Mouse (Mus musculus) left cerebral cortex, postnatal 36 days (tissue): ENCODE measurements around the gene Alpk1. TPM values are rescaled to one million over a fixed set of nuclear protein-coding genes. Genes with fewer than 3 reads are reported as not detected.
A peak's percentile ranks its signal among the peaks of the same experiment; 100 is the strongest.
"Not testable (repeated sequence)": the region's sequence is repeated elsewhere in the genome, so short reads cannot be mapped to it uniquely, and the experiment has no call there.

Experiments used
- DNase-seq, 2 experiments: peaks; one replicate each; pipeline ENCODE4 v3.0.0; 2021 to 2022; ENCODE audit warnings: low spot score in 2 of 2, mixed read lengths in 1 of 2
- intact Hi-C: fragments of 180-260 bp; cut with DNase I; formaldehyde crosslinking; loops from one replicate; pipeline ENCODE4 v1.15.1; 2025
- total RNA-seq, 2 experiments: library from RNA; stranded (reverse); gene quantifications; 2 replicates each; pipeline ENCODE4 v1.2.3; 2021

Gene Alpk1
- total RNA-seq, 2 experiments from 2014 or later: 3.0 to 4.6 TPM

DNA sequence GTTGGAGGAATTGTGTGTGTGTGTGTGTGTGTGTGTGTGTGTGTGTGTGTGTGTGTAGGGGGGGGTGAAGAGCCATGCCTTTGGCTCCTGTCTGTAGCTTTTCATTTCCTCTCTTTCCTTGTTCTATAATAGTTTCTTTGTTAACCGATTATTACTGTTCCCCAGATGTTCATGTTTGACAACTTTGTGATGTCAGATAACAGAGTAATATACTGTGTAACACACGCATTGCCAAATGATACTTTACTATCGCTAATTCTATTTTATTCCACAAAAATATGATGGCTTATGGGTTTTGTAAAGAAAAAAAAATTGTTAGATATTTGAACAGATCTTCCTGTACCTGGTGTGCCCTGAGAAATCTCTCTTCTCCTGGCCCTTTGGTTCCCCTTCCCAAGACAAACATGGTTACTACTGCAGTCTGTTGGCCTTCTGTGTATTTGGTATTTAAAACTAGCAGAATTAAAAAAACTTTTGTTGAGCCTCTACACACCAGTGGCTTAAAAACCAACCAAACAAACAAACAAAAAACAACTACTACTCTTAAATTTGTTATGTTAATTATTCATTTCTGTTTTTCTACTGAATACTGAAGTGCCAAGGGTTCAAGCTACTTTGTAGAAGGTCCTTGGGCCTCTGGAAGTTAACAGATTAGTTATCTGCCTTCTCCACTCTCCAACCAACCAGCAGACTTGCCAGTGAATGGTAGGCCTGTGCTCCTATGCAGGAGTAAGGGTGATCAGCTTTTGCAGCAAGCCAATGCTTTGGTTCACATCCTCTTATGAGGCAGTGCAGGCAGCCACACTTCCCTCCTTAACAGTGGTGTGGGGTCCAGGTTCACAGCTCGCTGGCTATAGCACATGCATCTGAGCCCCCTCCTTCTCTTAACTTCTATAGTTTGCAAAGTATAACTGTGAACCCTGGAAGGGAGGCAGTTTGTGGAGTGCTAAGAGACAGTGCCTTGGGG, 11.6 kb upstream of the Alpk1 start:
- intact Hi-C loops: no loop called here

DNA sequence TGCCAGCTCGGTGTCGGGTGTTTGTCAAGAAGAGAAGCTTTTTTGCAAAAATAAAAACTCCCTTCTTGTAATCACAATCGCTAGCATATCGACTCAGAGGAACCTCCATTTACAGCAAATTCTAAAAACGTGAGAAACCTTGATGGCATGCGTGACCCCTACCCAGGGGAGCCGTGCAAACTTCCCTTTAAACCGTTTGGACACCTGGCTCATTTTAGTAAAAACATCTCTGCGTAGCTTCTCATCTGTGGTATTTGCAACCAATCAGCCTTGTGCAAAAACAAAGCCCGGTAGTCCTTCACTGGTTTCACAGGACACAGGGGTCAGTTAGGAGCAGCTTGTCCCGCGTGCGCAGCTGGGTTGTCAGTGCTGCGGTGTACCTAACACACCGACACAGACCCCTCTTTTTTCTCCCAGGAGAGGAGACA, 10.7 kb upstream of the Alpk1 start:
- intact Hi-C loops: no loop called here
- DNase-seq: no peak

More for the DNA sequence above, 11.6 kb upstream of the Alpk1 start:
- no peak for DNase-seq

DNA sequence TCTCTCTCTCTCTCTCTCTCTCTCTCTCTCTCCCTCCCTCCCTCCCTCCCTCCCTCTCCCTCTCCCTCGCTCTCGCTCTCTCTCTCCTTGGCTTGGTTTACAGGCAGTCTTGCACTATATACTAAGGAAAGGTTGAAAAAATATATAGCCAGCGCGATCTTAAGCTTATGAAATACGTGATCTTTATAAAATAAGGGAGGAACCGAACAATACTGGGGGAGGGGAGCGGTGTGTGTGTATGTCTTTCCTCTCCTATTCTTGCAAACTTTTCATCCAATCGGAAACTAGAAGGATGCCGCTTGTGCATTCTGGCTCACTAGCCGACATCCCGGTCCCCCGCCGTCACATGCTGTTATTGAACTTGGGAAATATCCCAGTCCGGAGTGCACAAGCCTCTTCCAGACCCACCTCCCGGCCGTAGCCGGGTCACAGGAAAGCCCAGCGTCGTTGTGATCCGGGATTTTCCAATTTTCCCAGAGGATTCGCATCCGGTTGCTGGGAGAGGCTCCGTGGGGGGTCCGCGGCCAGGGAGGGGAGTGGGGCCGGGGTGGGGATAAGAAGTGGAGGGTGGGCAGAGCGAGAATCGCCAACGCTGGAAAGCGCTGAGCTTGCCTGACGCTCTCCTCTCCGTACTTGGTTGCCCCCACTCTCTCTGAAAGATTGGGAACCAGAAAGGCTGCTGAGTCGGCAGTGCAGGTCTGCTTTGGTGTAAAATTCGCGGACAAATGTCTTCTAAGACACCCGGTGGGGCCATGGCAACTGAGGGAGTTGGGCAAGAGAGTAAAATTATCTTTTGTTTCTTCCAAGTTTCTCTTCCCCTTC, 10.1 kb upstream of the Alpk1 start:
- intact Hi-C loops: no loop called here
- DNase-seq: peak in 1 of 2 experiments; percentile 24

DNA sequence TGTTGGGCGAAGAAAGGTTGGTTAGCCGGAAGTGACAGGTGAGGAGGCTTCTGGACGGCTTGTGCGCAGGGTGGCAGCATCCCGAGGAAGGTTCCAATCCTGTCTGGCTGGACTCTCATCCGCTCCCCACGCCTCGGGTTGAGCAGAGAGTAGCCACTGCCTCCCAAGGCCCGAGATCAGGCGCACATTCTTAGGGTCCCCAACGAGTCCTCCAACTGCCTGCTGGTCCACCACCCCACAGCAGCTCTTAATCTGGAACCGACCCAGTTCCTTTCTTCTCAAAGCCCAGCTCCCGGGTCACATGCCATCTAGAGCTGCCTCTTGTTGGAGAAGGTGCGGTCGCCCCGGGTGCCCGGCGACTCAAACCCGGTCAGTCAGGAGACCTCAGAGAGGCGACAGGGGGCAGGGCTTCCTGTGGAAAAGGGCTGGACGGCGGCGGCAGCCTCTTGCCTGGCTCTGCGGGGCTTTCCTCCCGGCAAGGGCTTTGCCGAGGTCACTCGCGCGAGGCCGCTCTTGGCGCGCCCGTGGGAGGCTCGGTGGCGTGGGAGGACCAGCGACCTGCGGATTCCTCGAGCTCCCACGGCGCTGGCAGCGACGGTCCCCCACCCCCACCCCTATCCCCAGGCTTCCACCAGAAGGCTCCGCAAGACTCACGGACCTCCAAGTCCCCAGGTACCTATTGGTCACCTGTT, 9.3 kb upstream of the Alpk1 start, which contains the start of gene Tifa:
Gene Tifa (plus strand): TSS at position 306 of the 692 bp plus-strand sequence.
- DNase-seq: peak; percentile 43 to 50
- intact Hi-C loops: no loop called here

DNA sequence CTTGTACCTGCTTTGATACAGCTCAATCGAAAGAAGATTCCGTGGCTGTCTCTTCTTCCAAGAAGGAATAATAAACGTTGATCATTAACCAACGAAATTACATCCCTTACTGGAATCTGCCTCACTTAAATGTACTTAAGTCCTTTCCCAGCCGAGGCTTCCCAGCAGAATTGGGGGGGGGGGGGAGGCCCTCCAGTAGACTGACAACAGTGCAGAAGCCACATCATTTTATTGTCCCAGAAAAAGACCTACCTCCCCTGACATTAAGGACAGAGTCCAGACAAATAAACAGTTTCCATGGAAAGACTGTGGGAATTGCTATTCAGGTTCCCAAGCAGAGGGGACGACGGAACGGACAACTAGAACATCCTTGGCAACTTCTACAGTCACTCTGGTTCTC, 8.6 kb upstream of the Alpk1 start:
- intact Hi-C loops: no loop called here
- no peak for DNase-seq

DNA sequence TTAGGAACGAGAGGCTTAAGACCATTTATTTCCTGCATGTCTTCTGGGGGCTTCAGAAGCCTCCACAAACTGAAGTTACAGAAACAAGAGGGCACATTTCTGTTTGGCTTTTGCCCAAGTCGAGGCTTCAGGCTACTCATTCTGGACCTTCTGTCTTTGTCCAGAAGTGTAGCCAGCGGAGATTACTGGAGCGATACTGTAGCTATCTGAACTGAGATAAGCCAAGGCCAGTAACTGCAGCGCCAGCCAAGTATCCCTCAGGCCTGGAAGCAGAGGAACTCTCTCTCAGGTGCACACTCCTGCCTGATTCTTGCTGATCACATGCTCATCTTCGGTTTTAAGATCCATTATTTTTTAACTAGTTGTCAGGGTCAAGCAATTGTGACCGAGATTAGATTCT, 7.7 kb upstream of the Alpk1 start:
- no peak for DNase-seq
- intact Hi-C loops: no loop called here

DNA sequence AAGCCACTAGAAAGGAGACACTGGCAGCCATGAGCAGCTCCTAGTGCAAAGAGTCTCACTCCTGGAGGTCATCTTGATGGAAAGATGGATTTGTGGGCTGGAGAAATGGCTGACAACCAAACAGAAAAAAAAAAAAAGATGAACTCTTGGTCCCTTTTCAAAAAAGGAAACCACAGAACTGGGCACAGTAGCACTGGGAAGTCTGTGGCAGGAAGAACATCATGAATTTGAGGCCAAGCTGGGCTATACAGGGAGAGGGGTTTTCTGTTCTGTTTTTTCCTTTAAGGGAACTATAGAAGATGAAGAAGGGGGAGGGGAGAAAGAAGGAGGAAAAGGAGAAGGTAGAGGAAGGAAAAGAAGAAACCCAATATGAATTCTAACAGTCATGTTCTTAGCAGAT, 6.7 kb upstream of the Alpk1 start:
- intact Hi-C loops: no loop called here
- no peak for DNase-seq

DNA sequence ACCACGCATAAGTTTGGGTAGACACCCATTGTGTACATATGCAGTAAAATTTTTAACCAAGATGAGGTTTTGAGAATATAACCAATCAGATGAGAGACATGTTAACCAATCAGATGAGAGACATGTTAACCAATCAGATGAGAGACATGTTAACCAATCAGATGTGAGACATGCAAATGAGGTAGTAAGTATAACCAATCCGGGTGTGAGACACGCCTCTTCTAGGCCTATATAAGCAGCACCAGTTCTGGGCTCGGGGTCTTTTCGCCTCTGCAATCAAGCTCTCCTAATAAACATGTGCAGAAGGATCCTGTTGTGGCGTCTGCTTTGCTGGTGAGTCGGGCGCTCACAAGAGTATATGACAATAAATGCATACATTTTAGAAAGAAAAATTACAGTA, 3.4 kb upstream of the Alpk1 start:
- DNase-seq, intact Hi-C loops: not testable (repeated sequence)

DNA sequence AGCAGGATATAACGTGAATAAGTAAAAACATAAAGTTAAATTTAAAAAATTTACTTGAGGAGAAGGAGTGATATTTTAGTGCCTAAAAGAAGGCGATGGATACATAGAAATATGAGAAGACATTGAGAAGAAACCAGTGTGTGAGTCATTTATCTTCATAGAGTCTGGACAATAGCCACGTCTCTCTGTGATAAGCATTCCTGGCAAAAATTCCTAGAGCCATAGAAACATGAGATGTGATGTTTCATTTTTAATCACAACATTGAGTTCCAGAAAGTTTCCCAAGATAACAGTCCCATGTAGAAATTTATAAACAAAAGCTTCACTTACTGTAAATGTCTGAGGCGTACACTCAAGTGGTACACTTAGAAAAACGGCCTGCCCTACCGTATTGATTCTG, 2.6 kb upstream of the Alpk1 start:
- DNase-seq: no peak

DNA sequence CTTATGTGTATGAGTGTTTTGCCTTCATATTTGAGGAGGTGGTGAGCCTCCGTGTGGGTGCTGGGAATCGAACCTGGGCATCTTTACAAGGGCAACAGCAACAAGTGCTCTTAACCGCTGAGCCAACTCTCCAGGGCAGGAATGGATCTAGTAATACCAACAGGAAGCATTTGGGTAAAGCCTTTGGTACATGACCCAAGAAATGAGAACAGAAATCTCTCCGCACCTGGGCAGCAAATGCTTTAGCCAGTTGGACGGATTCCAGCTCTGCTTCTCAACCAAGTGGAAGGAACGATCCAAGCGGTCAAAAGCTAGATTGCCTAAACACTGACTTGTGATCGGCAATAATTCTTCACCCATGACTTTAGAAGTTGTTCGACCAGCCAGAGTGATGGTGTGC, 594 bp upstream of the Alpk1 start:
- no peak for DNase-seq
- intact Hi-C loops: no loop called here

More for the DNA sequence above, 2.6 kb upstream of the Alpk1 start:
- intact Hi-C loops: no loop called here

DNA sequence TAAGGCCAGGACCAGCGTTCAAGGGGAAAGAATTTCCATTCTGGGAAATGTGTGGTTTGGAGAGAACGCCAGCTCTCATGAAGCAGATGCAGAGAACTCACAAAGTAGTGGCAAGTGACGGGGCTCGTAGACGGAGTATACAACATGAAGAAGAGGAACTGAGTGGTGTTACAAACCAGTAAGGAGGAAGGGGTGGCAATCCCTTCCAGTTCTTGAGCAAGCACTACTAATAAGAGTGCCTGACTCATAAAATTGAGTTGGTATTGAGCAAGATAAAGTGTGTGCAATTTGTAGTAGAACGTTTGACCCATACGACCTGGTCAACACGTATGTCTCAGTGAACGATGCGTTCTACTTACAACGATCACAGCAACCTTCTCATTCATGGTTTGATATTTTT, 11.2 kb downstream of the Alpk1 start:
- no peak for DNase-seq
- intact Hi-C loops: loop anchor here (10.0 kb wide), 1 partner anchor 314 kb away; no protein-coding TSS in a partner anchor

DNA sequence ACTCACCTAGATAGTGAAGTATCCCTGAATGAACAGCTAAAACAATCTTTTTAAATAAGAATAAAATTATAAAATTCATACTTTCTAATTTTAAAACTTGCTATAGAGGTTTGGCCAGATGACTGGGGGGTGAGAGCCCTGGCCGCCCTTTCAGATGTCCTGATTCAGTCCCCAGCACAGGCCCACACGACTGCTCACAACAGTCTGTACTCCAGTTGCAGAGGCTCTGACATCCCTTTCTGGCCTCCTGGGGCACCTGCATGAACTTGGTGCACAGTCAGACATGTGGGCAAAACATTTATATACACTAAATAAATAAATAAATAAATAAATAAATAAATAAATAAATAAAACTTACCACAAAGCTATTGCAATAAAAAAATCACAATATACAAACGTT, 14.4 kb downstream of the Alpk1 start:
- intact Hi-C loops: loop anchor here (10.0 kb wide), 1 partner anchor 311 kb away; no protein-coding TSS in a partner anchor
- no peak for DNase-seq

DNA sequence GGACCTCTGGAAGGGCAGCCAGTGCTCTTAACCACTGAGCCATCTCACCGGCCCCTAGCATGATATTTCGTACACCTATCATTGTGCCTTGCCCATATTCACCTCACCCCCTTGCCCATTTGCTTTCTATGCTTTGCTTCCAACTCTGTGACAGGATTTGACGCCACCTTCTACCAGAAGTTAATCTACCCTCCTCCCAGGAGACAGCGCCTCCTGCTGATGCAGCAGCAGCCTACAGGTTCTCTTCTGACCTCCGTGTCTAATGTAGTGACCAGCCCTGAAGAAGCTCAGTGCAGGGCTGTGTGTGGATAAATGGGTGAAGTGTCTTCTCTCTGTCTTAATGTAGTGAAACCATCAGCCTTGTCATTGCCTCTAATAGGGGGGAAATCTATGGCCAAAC, 15.8 kb downstream of the Alpk1 start:
- no peak for DNase-seq
- intact Hi-C loops: loop anchor here (5.0 to 10.0 kb wide), 3 partner anchors 183 to 310 kb away; no protein-coding TSS in a partner anchor

DNA sequence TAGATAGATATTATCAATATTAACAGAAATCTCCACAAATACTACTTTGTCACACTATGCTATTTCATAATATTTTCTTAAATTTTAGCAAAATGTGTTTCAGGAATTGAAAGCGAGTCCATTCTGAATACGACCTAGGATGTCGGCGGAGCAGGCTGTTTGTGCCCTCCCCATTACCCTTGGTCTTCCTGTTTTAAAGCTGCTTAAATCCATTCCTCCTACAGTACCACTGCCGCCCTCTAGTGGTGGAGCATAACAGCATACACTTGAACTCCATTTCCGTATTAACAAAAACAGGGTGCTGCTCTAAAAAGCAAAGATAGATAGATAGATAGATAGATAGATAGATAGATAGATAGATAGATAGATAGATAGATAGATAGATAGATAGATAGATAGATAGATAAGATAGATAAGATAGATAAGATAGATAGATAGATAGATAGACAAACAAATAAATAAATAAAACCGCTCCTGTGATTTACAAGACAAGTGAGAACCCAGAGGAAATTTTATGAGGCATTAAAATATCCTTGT, 17.2 kb downstream of the Alpk1 start:
- intact Hi-C loops: loop anchor here (5.0 to 10.0 kb wide), 3 partner anchors 184 to 308 kb away; no protein-coding TSS in a partner anchor
- peak; percentile 44 to 47 for DNase-seq

DNA sequence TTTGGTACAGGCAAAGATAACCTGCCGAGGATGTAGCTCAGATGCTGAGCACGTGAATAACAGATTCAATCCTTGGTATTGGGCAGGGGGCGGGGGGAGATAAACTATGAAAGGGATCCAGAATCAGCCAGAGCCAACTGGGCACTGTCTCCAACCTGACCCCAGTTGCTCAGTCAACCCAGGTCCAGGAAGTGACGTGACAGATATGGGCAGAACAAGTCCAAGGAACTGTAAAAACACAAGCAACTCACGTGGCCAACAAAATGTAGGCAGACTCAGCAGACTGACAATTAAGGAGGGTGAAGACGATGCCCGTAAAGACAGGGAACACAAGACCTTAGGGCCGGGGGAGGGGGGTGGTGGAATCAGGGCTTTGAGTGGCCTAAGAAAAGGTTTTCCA, 17.9 kb downstream of the Alpk1 start:
- intact Hi-C loops: loop anchor here (5.0 to 10.0 kb wide), 3 partner anchors 185 to 308 kb away; no protein-coding TSS in a partner anchor

DNA sequence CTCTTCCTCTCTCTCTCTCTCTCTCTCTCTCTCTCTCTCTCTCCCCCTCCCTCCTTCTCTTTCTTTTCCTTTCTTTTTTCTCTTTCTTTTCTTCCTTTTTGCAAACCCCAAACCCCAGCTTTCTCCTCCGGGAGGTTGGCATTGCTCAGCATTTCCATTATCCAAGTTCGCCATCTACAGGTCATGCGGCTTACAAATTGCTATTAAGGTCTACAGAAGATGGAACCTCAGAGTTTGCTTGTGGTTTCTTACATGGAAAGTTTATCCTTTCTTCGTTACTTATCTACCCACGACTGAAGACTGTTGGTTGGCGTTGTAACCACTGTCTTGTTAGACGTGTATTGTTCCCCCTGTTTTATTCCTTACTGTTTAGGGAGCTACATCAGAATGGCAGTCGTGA, 21.1 kb downstream of the Alpk1 start:
- intact Hi-C loops: loop anchor here (2.0 kb wide), 1 partner anchor 134 kb away; no protein-coding TSS in a partner anchor
- DNase-seq: no peak

More for the DNA sequence above, 17.9 kb downstream of the Alpk1 start:
- no peak for DNase-seq

DNA sequence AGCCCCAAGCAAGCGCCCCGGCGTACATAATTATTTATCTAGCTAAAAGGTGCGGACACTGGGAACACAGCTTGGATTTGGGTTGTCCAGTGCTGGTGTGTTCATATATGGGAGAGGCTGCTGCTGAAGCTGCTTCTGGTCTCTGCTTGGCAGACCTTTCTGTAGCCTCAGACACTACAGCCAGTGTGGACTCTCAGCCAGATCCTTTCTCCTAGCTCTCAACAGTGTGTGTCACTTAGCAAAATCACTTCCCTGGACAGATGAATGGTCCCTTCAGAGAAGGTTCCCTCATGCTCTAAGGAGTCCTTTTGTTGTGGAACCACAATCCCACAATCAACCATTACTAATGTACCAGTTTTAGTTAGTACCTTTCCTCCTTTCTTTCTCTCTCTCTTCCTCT, 21.5 kb downstream of the Alpk1 start:
- intact Hi-C loops: loop anchor here (2.0 kb wide), 1 partner anchor 134 kb away; no protein-coding TSS in a partner anchor
- DNase-seq: no peak

DNA sequence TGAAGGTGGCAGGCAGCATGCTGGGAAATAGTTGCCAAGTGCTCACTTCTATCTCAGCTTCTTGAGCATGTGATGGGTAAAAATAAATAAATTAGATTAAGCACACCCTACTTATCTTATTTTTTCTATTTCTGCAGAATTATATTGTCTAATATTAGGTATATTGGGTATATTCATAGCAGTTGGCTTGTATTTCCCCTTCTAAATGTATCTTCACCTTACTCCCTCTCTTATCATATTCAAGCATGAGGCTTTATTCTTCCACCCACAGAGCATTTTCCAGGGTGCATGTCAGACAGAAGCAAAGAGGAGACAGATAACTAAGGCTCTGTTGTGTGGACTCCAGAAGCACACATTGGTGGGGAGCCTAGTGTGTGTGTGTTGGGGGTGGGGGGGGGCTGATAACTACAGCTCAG, 22.4 kb downstream of the Alpk1 start:
- intact Hi-C loops: loop anchor here (2.0 kb wide), 1 partner anchor 133 kb away; no protein-coding TSS in a partner anchor
- no peak for DNase-seq

DNA sequence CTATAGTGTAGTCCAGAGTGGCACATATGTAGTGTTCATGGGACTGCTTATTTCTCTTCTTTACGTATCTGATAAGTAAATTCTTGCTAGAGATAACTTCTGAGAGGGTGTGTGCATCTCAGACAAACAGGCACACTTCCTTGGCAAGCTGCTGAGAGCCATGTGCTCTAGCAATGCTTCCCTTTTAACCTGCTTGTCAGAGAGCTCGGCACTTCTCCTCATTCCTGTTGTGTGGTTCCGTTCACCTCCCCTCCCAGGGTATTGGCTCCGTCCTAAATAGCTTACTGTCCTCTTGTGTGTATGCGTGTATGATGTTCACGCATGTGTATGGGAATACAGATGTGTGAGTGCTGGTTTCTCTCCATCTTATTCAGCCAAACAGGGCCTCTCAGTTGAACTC, 23.9 kb downstream of the Alpk1 start:
- intact Hi-C loops: no loop called here
- DNase-seq: no peak
